Mouse (Mus musculus): ENCODE measurements at regions not wholly inside any gene's neighbourhood (a gene's known extent, or its start where the extent isn't known, plus 50 kb on each side); places are given as distances from the start of the nearest gene placed in this dataset.
A peak's percentile ranks its signal among the peaks of the same experiment; 100 is the strongest.
"Not testable (repeated sequence)": the region's sequence is repeated elsewhere in the genome, so short reads cannot be mapped to it uniquely, and the experiment has no call there.

DNA sequence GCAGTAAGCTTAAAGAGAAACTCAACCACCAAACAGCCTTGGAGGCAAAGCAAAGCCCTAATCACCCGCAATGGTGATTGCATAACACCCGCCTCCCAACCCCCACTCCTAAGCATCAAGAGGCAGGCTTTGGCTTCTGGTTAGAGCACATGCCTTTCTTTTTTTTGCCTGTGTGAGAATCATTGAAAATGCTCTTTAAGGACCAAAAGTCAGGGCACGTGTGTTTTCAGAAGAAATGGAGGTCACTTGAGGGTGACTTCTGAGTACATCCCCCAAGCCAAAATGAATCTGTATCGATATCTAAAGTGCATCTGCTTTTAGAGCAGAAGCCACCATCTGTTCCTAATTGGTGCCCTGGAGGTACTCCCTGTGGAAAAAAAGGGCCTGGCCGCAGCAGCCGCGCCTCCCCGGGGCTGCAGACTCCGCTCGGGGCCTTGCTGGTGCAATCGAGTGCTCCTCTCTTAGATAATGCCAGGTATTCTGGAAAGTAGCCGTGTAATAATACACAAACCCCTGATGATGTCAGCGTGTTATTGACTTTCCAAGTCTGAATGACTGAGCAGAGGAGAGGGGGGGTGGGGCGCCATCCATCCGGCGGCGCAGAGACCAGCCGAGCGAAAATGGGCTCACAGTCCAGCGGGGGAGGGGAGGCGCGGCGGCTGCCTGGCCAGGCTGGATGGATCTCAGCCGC is 140.7 kb upstream of the Tbl1xr1 start:
- peak; percentile 97 for DNase-seq (ENCODE audit: low read depth, low spot score)

- no peak for DNase-seq (ENCODE audit: low read depth, low spot score)
Observed at GRCm38 (mm10) chr3:21936262-21936603, 140.2 kb upstream of the Tbl1xr1 start.

GRCm38 (mm10) chr3:21936616-21937015 is 139.8 kb upstream of the Tbl1xr1 start:
- DNase-seq (ENCODE audit: low read depth, low spot score), result no peak

DNA sequence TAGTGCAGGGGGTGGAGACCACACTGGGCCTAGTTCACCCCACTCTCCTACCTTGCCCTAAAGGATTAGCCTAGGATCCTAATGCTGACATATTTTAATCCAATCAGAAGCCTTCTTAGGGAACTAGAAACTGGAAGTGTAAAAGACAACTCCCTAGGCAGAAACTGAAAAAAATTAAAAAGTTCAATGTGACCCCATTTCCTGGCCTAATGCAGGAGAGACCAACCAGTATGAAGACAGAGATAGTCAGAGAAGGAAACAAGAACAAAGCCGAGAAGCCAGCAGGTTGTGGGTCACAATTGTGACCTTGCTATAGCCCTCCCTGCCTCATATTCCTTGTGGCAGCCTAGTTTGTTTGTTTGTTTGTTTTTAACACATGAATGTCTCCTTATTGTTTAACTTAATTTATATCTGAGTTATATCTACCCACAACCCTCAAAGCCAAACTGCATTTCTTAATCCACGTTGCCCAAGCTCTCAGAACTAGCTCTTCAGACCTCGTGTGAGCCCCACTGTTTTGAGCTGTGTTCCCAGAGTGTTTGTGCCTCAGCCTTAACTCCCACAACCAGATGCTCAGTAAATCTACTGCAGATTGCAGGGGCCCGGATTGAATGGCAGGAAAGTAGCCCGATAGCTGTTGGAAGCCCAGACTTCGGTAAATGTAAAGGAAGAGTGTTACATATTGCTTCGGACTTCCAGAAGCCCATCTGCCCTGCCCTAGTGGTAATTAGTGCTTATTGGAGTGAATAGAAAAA is 139.0 kb upstream of the Tbl1xr1 start:
- no peak for DNase-seq (ENCODE audit: low read depth, low spot score)

- DNase-seq (ENCODE audit: low read depth, low spot score), result no peak
Observed at GRCm38 (mm10) chr3:21938071-21938848, 138.2 kb upstream of the Tbl1xr1 start.

GRCm38 (mm10) chr3:21939738-21940137 is 136.7 kb upstream of the Tbl1xr1 start:
- no peak for DNase-seq (ENCODE audit: low read depth, low spot score)

GRCm38 (mm10) chr3:21941596-21941995 is 134.9 kb upstream of the Tbl1xr1 start:
- no peak for DNase-seq (ENCODE audit: low read depth, low spot score)

GRCm38 (mm10) chr3:21942912-21943311 is 133.5 kb upstream of the Tbl1xr1 start:
- DNase-seq (ENCODE audit: low read depth, low spot score), result no peak

GRCm38 (mm10) chr3:21945775-21946174 is 130.7 kb upstream of the Tbl1xr1 start:
- DNase-seq (ENCODE audit: low read depth, low spot score), result no peak

- DNase-seq (ENCODE audit: low read depth, low spot score), result peak; percentile 46
Observed at GRCm38 (mm10) chr3:21947320-21948073, 129.0 kb upstream of the Tbl1xr1 start.

DNA sequence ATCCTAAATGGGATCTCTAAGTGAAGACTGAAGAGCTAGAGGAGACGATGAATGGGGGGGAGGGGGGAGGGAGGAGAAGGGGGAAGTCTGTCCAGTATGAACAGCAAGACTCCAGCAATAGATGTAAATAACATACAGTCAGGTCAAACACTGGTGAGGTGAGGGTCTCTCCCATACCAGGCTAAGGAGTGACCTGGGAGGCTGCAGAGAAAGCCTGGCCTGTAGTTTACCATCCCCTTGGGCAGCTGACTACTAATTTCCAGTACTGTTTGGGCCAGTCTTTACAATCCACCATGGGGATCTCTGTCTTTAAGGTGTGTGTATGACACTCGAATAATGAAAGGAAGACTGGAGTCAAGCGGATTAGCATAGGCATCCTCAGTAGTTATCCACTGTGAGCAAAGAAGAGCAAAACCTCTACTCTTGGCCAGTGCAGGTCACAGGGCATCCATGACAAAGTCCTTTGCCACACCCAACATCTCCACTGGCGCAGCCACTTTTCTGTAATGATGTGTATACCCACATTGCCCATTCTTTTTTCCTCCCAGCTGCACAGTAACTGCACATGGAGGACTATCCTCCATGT is 128.3 kb upstream of the Tbl1xr1 start:
- DNase-seq (ENCODE audit: low read depth, low spot score), result no peak

DNA sequence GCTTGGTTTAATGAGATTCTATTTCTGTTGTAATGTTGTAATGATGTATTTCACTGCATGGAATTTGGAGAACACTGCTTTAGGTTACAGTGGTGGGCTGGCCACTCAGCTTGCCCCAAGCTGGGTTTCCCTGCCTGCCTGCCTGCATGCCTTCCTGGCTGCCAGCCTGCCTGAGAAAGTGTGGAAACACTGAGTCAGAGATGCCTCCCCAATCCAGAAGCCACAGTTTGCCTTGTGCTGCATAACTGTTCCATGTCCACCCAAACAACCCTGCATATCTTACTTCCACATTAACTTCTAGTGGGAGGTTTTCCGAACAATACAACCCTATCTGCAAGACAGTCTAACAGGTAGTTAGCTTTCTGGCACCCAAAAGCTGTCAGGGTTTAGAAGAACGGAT is 127.0 kb upstream of the Tbl1xr1 start:
- no peak for DNase-seq (ENCODE audit: low read depth, low spot score)

- no peak for DNase-seq (ENCODE audit: low read depth, low spot score)
Observed at GRCm38 (mm10) chr3:21950571-21950970, 125.9 kb upstream of the Tbl1xr1 start.

DNA sequence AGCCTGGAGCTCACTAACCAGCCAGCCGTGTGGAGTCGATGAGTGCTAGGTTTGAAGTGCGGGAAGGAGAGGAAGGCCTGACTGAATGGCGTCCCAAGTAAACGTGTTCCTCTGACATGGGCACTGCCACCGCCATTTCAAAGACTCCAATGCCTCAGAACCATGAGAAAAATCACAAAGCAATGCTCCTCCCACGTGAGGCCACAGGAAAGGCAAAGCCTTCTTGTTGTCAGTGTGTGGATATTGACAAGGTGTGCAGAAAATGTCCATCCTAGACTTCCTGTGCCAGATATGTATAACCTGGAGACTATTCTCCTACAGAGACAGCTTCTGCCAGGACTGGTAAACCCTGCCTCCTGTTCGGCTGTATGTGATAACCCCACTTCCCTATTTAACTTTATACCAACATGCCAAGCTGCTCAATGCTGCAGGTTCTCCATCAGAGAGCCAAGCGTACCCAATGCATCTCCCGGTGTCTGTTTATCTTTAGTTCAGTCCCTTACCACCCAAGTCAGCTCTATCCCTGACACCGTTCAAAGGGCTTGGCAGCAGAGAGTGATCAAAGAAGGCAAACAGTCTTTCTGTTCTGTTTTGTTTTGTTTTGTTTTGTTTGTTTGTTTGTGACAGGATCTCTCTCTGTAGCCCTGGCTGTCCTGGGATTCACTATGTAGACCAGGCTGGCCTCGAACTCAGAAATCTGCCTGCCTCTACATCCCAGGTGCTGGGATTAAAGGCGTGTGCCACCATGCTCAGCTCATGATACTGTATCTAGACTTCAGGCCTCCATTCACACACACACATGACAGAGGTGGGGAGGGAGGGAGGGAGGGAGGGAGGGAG is 124.8 kb upstream of the Tbl1xr1 start:
- DNase-seq (ENCODE audit: low read depth, low spot score), result no peak

DNA sequence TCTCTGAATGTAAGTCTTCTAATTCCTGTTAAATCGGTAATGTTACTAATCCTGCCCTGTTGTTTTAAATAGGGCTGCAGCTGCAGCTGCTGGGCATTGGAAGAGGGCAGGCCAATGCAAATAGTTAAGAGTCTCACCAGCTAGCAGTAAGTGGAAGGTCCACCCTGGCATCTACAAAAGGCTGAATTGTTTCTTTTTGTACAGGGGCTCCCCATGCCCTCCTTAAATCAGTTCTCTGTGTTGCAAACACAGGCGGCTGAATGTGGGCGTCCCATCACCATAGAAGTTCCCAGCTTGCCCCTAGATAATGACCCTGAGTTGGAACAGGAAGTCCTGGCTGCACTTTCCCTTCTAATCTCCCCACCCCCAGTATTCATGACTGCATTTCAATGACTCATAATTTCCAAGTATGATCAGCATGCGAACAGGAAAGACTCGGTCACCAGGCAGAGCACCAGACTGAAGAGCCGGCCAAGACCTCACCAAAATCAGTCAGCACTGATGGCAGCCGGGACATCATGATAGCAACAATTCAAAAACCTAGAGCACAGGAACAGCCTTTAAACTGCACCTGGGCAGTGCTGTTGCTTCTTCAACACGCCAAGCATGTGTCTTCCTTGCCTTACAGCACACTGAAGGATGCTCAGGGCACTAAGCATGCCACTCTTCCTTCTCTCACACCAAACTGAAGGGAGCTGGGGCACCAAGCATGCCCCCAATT is 123.6 kb upstream of the Tbl1xr1 start:
- no peak for DNase-seq (ENCODE audit: low read depth, low spot score)

DNA sequence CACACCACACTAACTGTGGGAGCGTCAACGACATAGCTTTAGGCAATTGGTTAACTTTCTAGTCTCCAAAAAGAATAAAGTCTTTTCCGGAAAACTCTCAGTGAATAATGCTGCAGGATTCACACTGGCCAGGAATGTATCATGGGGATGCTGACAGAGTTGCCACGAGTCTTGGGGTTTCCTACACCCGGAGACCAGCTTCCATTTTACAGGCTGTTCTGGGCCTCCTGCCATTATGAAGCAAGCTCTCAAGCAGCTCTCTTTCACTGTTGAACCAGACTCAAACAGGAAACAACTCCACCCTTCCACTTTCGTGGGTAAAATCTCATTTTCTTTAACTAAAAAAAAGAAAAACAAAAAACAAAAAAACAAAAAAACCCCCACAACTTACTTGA is 123.0 kb upstream of the Tbl1xr1 start:
- no peak for DNase-seq (ENCODE audit: low read depth, low spot score)

DNA sequence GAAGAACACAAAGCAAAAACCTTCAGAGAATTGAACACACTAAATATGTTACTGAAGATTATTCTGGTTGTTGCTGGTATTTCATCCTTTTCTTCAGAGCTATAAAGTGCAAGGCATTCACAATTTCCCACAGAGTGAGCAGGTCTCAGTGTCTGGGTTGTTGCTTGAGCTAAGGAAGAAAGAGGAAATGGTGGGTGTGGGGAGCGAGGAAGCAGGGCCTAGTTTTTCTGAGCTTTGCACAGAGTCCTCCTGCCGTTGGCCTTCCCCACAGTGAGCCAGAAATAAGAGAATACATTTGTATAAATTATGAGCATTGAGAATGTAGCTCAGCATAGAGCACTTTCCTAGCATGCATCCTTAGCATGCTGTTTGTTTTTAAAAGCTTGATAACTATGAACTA is 120.8 kb upstream of the Tbl1xr1 start:
- no peak for DNase-seq (ENCODE audit: low read depth, low spot score)

- not testable (repeated sequence) for DNase-seq (ENCODE audit: low read depth, low spot score)
Observed at GRCm38 (mm10) chr3:21957105-21957504, 119.3 kb upstream of the Tbl1xr1 start.

DNA sequence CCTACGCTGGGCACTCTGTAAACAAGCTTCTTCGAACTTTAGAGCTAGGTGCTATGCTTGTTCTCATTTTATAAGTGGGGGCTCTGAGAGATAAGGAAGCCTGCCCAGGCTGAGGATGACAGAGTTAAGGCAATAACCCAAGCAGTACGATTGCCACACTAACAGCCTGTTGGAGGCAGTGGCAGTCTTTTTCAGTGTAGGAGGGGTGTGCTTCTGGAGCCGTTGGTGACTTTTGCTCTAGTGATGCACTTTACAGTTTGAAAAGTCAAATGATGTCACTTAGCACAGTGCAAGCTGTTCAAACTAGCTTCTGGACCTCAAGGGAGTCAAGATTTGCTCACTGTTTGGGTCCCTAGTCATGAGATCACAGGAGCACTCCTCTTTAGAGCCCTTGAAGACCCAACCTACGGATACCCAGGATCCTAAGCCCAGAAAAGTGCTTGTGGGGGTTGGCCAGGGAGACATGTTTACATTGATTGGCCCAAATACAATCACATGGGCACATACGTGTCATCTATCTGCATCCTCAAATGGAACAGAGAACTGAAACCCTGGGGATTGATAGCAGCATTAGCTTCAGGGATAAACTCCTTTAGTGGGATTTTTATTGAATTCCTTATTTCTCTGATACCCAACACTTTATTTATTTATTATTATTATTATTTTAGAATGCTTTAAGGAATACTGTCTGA is 117.7 kb upstream of the Tbl1xr1 start:
- no peak for DNase-seq (ENCODE audit: low read depth, low spot score)

All from mesoderm, embryonic 11.5 days (tissue).